Mouse (Mus musculus) c-Kit-positive CD71-negative TER-119-negative erythroid progenitor cells, embryonic 14.5 days (primary cell): Measurements from ENCODE around the gene Itgb5.
A peak's percentile ranks its signal among the peaks of the same experiment; 100 is the strongest.

Experiments
- DNase-seq: peaks from one replicate; pipeline ENCODE4 v3.0.0-alpha.2; 2013; ENCODE audit warnings: low read depth

Gene Itgb5

GRCm38 (mm10) chr16:33829301-33829831, at the start of gene Itgb5:
Gene Itgb5 (plus strand): TSS chr16:33829665.
- no peak for DNase-seq

GRCm38 (mm10) chr16:33781789-33782728, 47.4 kb upstream of the Itgb5 start:
- no peak for DNase-seq

- DNase-seq = no peak
Observed at GRCm38 (mm10) chr16:33782729-33783091, 46.8 kb upstream of the Itgb5 start.

GRCm38 (mm10) chr16:33784547-33784946, 44.9 kb upstream of the Itgb5 start:
- no peak for DNase-seq

GRCm38 (mm10) chr16:33785092-33785704, 44.3 kb upstream of the Itgb5 start:
- no peak for DNase-seq

- no peak for DNase-seq
Observed at GRCm38 (mm10) chr16:33786657-33787390, 42.6 kb upstream of the Itgb5 start.

- DNase-seq = no peak
Observed at GRCm38 (mm10) chr16:33793846-33794791, 35.3 kb upstream of the Itgb5 start, which contains the start of gene Muc13. Gene Muc13 (plus strand): TSS chr16:33794037.

GRCm38 (mm10) chr16:33795106-33795505, 34.4 kb upstream of the Itgb5 start:
- no peak for DNase-seq

GRCm38 (mm10) chr16:33795887-33796286, 33.6 kb upstream of the Itgb5 start:
- DNase-seq = no peak

- no peak for DNase-seq
Observed at GRCm38 (mm10) chr16:33796756-33797155, 32.7 kb upstream of the Itgb5 start.

- DNase-seq = no peak
Observed at GRCm38 (mm10) chr16:33797860-33798259, 31.6 kb upstream of the Itgb5 start.

- no peak for DNase-seq
Observed at GRCm38 (mm10) chr16:33810002-33810401, 19.5 kb upstream of the Itgb5 start.

GRCm38 (mm10) chr16:33818413-33819165, 10.9 kb upstream of the Itgb5 start:
- DNase-seq = no peak

- DNase-seq = peak; percentile 86
Observed at GRCm38 (mm10) chr16:33820269-33821178, 8.9 kb upstream of the Itgb5 start.

- DNase-seq = no peak
Observed at GRCm38 (mm10) chr16:33824603-33825002, 4.9 kb upstream of the Itgb5 start.

- no peak for DNase-seq
Observed at GRCm38 (mm10) chr16:33828496-33828895, 969 bp upstream of the Itgb5 start.

GRCm38 (mm10) chr16:33829842-33830511, 512 bp downstream of the Itgb5 start:
- no peak for DNase-seq

GRCm38 (mm10) chr16:33830512-33831105, 1.1 kb downstream of the Itgb5 start:
- DNase-seq = no peak
